Mouse (Mus musculus) megakaryocyte progenitor cell, adult 5-6 weeks (primary cell): ENCODE results near the gene Rab30. TPM values are rescaled to one million over a fixed set of nuclear protein-coding genes. Genes with fewer than 3 reads are reported as not detected.

Experiments
- ATAC-seq: replicated peaks from 2 replicates; pipeline ENCODE4 v1.8.0; 2016; ENCODE audit warnings: mild to moderate bottlenecking, moderate TSS enrichment, inconsistent platforms; ENCODE audit not compliant: poor library complexity
- total RNA-seq, 2 experiments: library from RNA; stranded (forward) in 1 of 2; stranded (reverse) in 1 of 2; fragments of 157-497, 149-512 nt in 1 of 2; fragments of 200-1000 nt in 1 of 2; gene quantifications; 2 replicates each; pipeline versions ENCODE4 v1.2.3 to v1.2.4; 2015 to 2017

Gene Rab30
- 0.81 and 0.90 TPM in 2 replicates for total RNA-seq (2015)
- total RNA-seq (2017): 0.08 and 0.41 TPM in 2 replicates

- peak; percentile 90 for ATAC-seq
These were observed at the start of gene Rab30 for GRCm38 (mm10) chr7:92741152-92741860. Rab30 (plus strand) TSS chr7:92741603.

GRCm38 (mm10) chr7:92696395-92696794 is 45.0 kb upstream of the Rab30 start:
- ATAC-seq: no peak

- no peak for ATAC-seq
These were observed 42.6 kb upstream of the Rab30 start for GRCm38 (mm10) chr7:92698770-92699169.

GRCm38 (mm10) chr7:92703661-92704060 is 37.7 kb upstream of the Rab30 start:
- no peak for ATAC-seq

- ATAC-seq: no peak
These were observed 35.9 kb upstream of the Rab30 start for GRCm38 (mm10) chr7:92705534-92705933.

GRCm38 (mm10) chr7:92706711-92707110 is 34.7 kb upstream of the Rab30 start:
- ATAC-seq: no peak

- ATAC-seq: no peak
These were observed 31.8 kb upstream of the Rab30 start for GRCm38 (mm10) chr7:92709573-92709972.

GRCm38 (mm10) chr7:92711593-92711992 is 29.8 kb upstream of the Rab30 start:
- peak; percentile 96 for ATAC-seq

GRCm38 (mm10) chr7:92715055-92715454 is 26.3 kb upstream of the Rab30 start:
- ATAC-seq: 0 out of 2 replicates have a peak, but pooled peaks have one; percentile 36

GRCm38 (mm10) chr7:92720156-92720905 is 21.1 kb upstream of the Rab30 start:
- ATAC-seq: no peak

GRCm38 (mm10) chr7:92723750-92724149 is 17.7 kb upstream of the Rab30 start:
- ATAC-seq: no peak

- ATAC-seq: no peak
These were observed 17.1 kb upstream of the Rab30 start for GRCm38 (mm10) chr7:92724261-92724660.

GRCm38 (mm10) chr7:92729583-92729982 is 11.8 kb upstream of the Rab30 start:
- 0 out of 2 replicates have a peak, but pooled peaks have one; percentile 24 for ATAC-seq

- ATAC-seq: no peak
These were observed 10.9 kb upstream of the Rab30 start for GRCm38 (mm10) chr7:92730465-92730864.

- ATAC-seq: no peak
These were observed 10.4 kb upstream of the Rab30 start for GRCm38 (mm10) chr7:92730959-92731358.

- ATAC-seq: no peak
These were observed 9.3 kb upstream of the Rab30 start for GRCm38 (mm10) chr7:92732136-92732535.

- no peak for ATAC-seq
These were observed 3.8 kb upstream of the Rab30 start for GRCm38 (mm10) chr7:92737560-92737959.

GRCm38 (mm10) chr7:92739956-92740355 is 1.4 kb upstream of the Rab30 start:
- ATAC-seq: no peak

- ATAC-seq: peak; percentile 4; the same call in 1 of the 2 replicates
These were observed 840 bp upstream of the Rab30 start for GRCm38 (mm10) chr7:92740411-92741115.

GRCm38 (mm10) chr7:92741861-92742249 is 452 bp downstream of the Rab30 start:
- ATAC-seq: no peak

- no peak for ATAC-seq
These were observed 938 bp downstream of the Rab30 start for GRCm38 (mm10) chr7:92742341-92742741.
